Mouse (Mus musculus): ENCODE data around the gene Ocel1. TPM values are rescaled to one million over a fixed set of nuclear protein-coding genes. Genes with fewer than 3 reads are reported as not detected.

Ocel1 gene
- total RNA-seq (2023): 22.3 TPM

DNA sequence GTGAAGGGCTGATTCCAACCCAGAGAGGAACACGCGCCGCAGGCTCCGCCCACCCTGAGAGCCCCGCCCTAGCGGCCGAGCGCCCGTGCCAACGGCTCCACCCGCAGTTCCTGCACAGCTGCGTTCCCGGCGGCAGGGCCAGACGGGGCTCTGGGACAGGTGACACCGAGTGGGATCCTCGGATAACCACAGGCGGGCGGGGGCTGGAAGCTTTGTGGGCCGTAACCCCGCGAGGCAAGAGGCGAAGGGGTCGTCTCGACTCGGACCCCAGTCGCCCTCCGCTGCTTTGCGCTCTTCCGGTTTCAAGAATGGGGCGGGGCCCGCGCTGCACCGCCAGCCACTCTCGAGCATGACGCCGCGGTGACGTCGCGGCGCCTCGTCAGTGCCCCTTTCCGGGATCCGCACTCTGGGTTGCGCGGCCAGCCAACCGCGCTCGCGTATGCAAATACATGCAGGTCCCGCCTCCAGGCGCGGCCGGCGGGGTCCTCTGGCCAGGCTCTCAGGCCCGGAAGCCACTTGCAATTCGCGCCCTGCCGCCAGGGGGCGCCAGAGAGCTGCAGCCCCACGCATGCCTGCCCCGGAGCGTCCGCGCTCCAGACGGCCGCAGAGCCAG lies at the start of gene Ocel1:
Gene Ocel1, plus strand, starts transcription at position 63 of the 613 bp plus-strand sequence.

DNA sequence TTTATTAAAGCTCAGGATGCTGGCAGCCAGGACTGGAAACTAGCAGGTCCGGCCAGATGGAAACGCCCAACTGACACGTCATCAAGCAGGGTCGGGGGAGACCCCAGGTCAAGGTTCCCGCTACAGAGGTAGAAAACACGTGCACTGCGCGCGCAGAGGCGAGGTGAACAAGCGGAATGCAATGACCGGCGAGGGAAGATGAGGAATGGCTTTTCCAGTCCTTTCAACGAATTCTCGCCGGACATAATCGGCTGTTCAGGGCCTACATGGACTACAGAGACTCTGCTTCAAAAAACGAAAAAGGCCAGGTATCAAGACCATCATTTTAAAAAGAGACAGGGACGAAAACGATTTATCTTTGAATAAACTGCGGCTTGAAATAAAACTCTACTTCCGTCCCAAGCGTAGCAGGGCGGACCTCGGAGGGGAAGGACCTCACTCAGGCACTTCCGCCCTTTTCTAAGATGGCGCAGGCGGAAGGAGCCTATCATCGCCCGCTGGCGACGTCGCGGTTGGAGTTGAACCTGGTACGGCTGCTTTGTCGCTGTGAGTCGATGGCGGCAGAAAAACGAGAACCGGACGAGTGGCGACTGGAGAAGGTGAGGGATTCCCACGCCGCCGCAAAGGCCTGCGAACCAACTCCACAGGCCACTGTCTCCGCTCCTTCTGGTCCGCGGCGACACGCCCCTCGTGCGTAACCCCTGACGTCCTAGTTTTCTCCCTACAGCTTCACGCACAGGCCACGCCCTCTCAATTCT lies 4.1 kb upstream of the Ocel1 start, which contains the start of gene Use1:
Gene Use1, plus strand, starts transcription at position 78 of the 758 bp plus-strand sequence.

DNA sequence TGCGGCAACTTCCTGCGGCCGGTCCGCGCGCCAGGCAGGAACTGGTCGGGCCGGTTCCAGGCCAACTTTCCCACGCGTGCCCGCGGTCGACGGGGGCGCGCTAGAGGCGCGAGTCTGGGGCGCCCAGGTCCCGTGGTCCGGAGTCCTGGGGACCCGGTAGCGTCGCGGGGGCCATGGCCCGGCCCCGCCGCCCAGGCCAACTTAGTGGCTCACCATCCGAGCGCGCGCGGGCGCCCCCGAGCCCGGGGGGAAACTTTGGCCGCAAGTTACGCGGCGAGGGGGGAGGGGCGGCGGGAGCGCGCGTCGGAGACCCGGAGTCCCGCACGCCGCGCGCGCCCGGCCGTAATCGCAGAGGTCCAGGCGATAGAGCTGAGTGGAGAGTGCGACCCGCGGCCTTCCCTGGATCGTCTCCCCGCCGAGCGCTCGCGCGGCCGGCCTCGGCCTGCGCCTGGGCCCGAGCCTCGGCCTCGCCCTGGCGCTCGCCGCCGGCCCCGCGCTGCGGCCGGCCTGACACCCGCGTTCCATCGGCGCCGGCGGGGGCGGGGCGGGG lies 10.4 kb downstream of the Ocel1 start, which contains the start of gene Nr2f6:
Gene Nr2f6, minus strand, starts transcription at position 540 of the 550 bp plus-strand sequence.

DNA sequence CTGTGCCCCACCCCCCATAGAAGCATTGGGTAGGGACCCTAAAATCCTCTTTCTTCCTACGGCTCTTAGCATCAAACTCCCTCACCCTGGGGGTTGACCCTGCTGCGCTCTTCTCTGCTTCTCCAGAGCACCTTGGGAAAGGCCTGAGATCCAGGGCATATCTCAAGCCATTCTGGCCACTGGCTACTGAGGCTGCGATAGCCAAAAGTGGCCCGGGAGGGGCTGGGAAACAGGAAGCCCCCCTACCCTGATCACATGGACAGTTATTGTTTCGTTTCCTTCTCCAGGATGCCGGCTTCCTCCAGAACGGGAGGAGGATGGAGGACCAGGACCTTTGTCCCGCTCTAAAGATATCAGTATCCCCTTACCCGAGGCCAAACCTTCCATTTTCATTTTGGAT lies 24.5 kb downstream of the Ocel1 start, which contains the start of gene Ushbp1:
Gene Ushbp1, minus strand, starts transcription at position 174 of the 400 bp plus-strand sequence.

DNA sequence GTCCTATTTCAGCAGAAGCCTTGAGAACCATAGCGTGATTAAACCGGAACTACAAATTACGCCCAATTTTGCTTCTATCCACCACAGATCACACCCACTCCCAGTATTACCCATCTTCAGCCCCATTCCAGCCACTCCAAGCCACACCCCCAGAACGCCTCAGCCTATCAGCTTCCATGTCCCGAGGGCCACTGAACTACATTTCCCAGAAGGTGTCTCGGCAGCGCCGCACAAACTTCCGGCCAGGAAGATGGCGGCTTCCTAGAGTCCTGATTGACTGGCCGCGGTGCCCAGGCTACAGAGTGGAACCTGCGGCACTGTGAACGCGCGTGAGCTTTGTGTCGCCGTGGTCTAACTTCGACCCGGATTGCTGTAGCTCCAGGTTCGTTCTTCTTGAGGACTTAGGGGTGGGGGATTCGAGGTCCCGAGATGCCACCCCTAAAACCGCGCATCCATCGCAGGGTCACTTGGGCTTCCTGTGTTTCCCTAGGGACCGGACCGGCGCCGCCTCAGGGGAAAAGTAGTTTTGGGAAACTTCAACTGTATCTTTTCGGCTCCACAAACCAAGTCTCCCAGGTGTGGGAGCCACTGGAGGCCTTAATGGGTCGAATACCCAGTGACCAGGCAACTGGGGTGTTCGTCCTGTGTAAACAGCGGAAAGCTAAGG lies 25.7 kb downstream of the Ocel1 start, which contains the start of gene Babam1:
Gene Babam1, plus strand, starts transcription at position 223 of the 667 bp plus-strand sequence.

DNA sequence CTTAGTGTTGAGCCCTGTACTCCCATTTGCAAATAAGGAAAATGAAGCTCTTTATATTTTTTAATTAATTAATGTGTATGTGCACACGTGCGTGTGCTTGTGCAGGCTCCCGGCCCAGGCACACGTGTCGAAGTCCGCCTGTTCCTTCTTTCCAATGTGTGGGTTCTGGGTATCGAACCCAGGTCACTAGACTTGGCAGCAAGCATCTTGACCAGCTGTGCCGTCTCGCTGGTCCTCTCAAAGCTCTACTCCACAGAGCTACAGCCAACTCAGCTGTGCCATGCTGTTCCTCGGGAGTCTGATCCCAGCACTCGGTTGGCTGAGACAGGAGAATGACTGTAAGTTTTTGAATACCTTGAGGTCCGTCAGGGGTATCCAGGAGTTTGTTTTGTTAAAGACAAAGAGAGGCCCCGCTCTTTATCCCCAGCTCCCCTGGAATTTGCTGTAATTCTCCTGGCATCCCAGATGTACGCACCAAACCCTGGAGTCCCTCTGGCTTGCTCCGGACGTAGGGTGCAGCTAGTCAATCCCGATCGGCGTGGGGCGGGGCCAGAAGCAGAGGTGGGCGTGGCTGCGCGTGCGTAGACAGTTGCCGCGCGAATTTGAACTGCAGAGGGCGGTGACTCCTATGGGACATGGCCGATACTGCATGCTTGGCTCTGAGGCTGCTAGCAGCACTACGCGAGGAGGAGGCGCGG lies 34.5 kb downstream of the Ocel1 start, which contains the start of gene Ankle1:
Gene Ankle1, plus strand, starts transcription at position 610 of the 698 bp plus-strand sequence.

Other genes starting within 250 kb of the Ocel1 start
- 141 TPM for gene Myo9b, start 98.6 kb upstream of the Ocel1 start, total RNA-seq (2023)
- gene Haus8, start 98.4 kb upstream of the Ocel1 start, total RNA-seq (2023): 29.9 TPM
- gene Use1, start 4.5 kb upstream of the Ocel1 start, total RNA-seq (2023): 310 TPM
- 4.0 TPM for gene Nr2f6, start 10.7 kb downstream of the Ocel1 start, total RNA-seq (2023)
- 0.28 TPM for gene Ushbp1, start 24.5 kb downstream of the Ocel1 start, total RNA-seq (2023)
- 109 TPM for gene Babam1, start 25.6 kb downstream of the Ocel1 start, total RNA-seq (2023)
- 1.8 TPM for gene Ankle1, start 34.7 kb downstream of the Ocel1 start, total RNA-seq (2023)
- gene Abhd8, start 92.4 kb downstream of the Ocel1 start, total RNA-seq (2023): 76.5 TPM
- gene Mrpl34, start 93.7 kb downstream of the Ocel1 start, total RNA-seq (2023): 39.7 TPM
- 90.7 TPM for gene Dda1, start 97.9 kb downstream of the Ocel1 start, total RNA-seq (2023)
- gene Ano8, start 114.7 kb downstream of the Ocel1 start, total RNA-seq (2023): 24.0 TPM
- gene Gtpbp3, start 116.8 kb downstream of the Ocel1 start, total RNA-seq (2023): 20.5 TPM
- 0.67 TPM for gene Plvap, start 140.5 kb downstream of the Ocel1 start, total RNA-seq (2023)
- gene Ccdc194, start 154.4 kb downstream of the Ocel1 start, total RNA-seq (2023): not detected
- 62.4 TPM for gene Bst2, start 166.2 kb downstream of the Ocel1 start, total RNA-seq (2023)
- 27.2 TPM for gene Mvb12a, start 171.6 kb downstream of the Ocel1 start, total RNA-seq (2023)
- gene Tmem221, start 187.6 kb downstream of the Ocel1 start, total RNA-seq (2023): 2.2 TPM
- not detected for gene Nxnl1, start 195.3 kb downstream of the Ocel1 start, total RNA-seq (2023)
- gene Slc27a1, start 197.6 kb downstream of the Ocel1 start, total RNA-seq (2023): 6.8 TPM
- gene Pgls, start 220.9 kb downstream of the Ocel1 start, total RNA-seq (2023): 52.5 TPM
- 11.5 TPM for gene Fam129c, start 226.3 kb downstream of the Ocel1 start, total RNA-seq (2023)
- gene Colgalt1, start 239.7 kb downstream of the Ocel1 start, total RNA-seq (2023): 50.7 TPM